Mouse (Mus musculus) adrenal gland, adult 2 months (tissue): ENCODE data around the gene Gm12216. TPM values are rescaled to one million over a fixed set of nuclear protein-coding genes. Genes with fewer than 3 reads are reported as not detected.

ENCODE experiments used
- DNase-seq: peaks from one replicate; pipeline ENCODE4 v3.0.0; 2021
- microRNA-seq, 2 experiments: library from miRNA; unstranded; fragments of <30 nt; microRNA quantifications; one replicate each; pipeline ENCODE4 v1.2.0; 2021
- polyA plus RNA-seq: library from polyadenylated mRNA; depleted of rRNA; stranded (reverse); fragments of >200 nt; gene quantifications from 2 replicates; pipeline ENCODE4 v1.2.3, GENCODE M21; 2012; rRNA removed
- total RNA-seq, 2 experiments: library from RNA; stranded (reverse); gene quantifications; 2 replicates each; pipeline ENCODE4 v1.2.3; 2021

The Gm12216 gene
- total and polyA plus RNA-seq, 3 experiments: 8.4 to 10.8 (median 9.6) TPM

DNA sequence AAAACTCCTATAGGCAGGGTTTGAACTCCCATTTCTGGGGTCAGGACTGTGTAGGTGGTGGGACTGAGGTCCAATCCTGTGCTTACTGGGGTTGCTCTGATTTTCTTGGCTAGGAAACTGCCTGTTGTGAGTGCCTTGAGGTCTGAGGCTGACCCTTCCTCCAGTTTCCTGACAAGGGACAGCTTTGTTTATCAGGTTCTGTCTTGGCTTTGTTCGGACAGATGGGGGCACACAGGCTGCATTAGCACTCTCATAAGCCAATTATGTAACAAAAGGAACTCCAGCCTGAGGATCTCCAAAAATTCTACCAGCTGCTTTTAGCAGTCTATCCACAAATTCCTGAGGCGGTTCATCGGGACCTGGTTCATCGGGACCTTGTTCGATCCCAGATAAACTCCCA is 116.7 kb downstream of the Gm12216 start:
- no peak for DNase-seq

- DNase-seq: peak; percentile 65
Observed at GRCm38 (mm10) chr11:53737573-53737946, 121.5 kb downstream of the Gm12216 start.

GRCm38 (mm10) chr11:53736771-53737572 is 122.1 kb downstream of the Gm12216 start:
- DNase-seq: peak; percentile 79

- peak; percentile 72 for DNase-seq
Observed at GRCm38 (mm10) chr11:53735682-53736245, 123.3 kb downstream of the Gm12216 start.

- DNase-seq: no peak
Observed at GRCm38 (mm10) chr11:53734970-53735681, 123.9 kb downstream of the Gm12216 start.

DNA sequence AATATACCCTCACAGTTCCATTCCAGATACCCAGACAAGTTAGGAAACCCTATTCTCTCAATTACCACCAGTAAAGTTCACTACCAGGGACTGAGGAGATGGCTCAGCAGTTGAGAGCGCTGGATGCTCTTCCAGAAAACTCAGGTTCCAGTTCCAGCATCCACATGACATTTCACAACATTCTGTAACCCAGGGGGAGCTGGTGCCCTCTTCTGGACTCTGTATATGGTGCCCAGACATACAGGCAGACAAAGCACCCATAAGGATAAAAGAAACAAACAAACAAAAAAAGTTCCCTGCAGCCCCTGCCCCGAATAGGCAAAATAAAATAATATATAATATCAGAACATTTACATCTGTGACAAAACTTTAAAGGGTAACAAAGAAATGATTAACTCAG is 124.6 kb downstream of the Gm12216 start:
- DNase-seq: no peak

- DNase-seq: no peak
Observed at GRCm38 (mm10) chr11:53733824-53734223, 125.2 kb downstream of the Gm12216 start.

Small RNA genes within 50 kb of the gene (microRNA-seq; reads per million reads assigned to microRNA genes)
- gene Mir7671: 0.41 to 1.3 reads per million in 2 experiments

Other genes starting within 250 kb of the Gm12216 start
- gene Il4, start 240.6 kb downstream of the Gm12216 start, total RNA-seq: not detected
- not detected in 2 replicates for gene Il4, start 240.6 kb downstream of the Gm12216 start, polyA plus RNA-seq
- gene Il13, start 224.6 kb downstream of the Gm12216 start, total RNA-seq: not detected
- gene Il13, start 224.6 kb downstream of the Gm12216 start, polyA plus RNA-seq: not detected in 2 replicates
- 10 to 100 TPM; 11.6 to 13.8 TPM for gene Rad50, start 151.9 kb downstream of the Gm12216 start, total RNA-seq
- 2.6 and 3.6 TPM in 2 replicates for gene Rad50, start 151.9 kb downstream of the Gm12216 start, polyA plus RNA-seq
- not detected for gene Il5, start 138.5 kb downstream of the Gm12216 start, total RNA-seq
- 0.06 and 0.12 TPM in 2 replicates for gene Il5, start 138.5 kb downstream of the Gm12216 start, polyA plus RNA-seq
- 10 to 100 TPM; 22.7 to 35.5 TPM for gene Irf1, start 89.2 kb downstream of the Gm12216 start, total RNA-seq
- gene Irf1, start 89.2 kb downstream of the Gm12216 start, polyA plus RNA-seq: 43.7 and 59.0 TPM in 2 replicates
- under 1 TPM; 0.43 to 0.45 TPM for gene Gm17334, start 86.1 kb downstream of the Gm12216 start, total RNA-seq
- 1.4 and 1.5 TPM in 2 replicates for gene Gm17334, start 86.1 kb downstream of the Gm12216 start, polyA plus RNA-seq
- 10 to 100 TPM; 38.8 to 41.9 TPM for gene Slc22a5, start 32.4 kb upstream of the Gm12216 start, total RNA-seq
- 39.3 TPM in 2 replicates for gene Slc22a5, start 32.4 kb upstream of the Gm12216 start, polyA plus RNA-seq
- gene Slc22a21, start 121.1 kb upstream of the Gm12216 start, total RNA-seq: 1 to 10 TPM; 2.8 to 5.3 TPM
- 3.3 and 3.9 TPM in 2 replicates for gene Slc22a21, start 121.1 kb upstream of the Gm12216 start, polyA plus RNA-seq
- gene Slc22a4, start 168.8 kb upstream of the Gm12216 start, total RNA-seq: 10 to 100 TPM in 1 of 2 experiments, 1 to 10 TPM in 1; 7.1 to 10.8 TPM
- 7.1 and 10.3 TPM in 2 replicates for gene Slc22a4, start 168.8 kb upstream of the Gm12216 start, polyA plus RNA-seq
- 10 to 100 TPM; 16.1 to 18.7 TPM for gene Pdlim4, start 209.8 kb upstream of the Gm12216 start, total RNA-seq
- 86.7 and 101 TPM in 2 replicates for gene Pdlim4, start 209.8 kb upstream of the Gm12216 start, polyA plus RNA-seq
- 10 to 100 TPM; 36.5 to 39.6 TPM for gene P4ha2, start 240.8 kb upstream of the Gm12216 start, total RNA-seq
- 10.9 and 12.1 TPM in 2 replicates for gene P4ha2, start 240.8 kb upstream of the Gm12216 start, polyA plus RNA-seq